Mouse (Mus musculus): ENCODE results near the gene Mc1r.

DNA sequence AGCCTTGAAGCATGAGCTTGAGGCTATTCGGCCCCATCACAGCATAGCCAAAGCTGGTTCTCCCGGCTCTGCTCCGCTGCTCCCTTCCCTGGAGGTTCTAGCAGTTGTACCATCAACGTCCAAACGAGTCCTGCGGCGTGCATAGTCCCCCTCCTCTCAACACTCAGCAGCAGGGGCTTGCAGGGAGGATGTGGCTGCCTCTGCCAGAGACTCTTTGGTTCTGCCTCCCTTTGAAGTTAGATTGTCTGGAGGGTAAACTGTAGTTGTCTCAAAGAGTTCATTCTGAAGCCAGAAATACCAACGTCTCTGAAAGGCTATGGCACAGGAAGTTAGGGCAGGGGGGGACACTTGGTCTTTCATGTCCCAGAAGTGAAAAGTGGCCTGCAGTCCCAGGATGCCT is 2.4 kb upstream of the Mc1r start:
- TF ChIP-seq POLR2A (IDR thresholded peaks at IDR 0.05; ENCODE audit: low read depth, low read length) = no peak
- no peak for TF ChIP-seq CTCF (IDR thresholded peaks at IDR 0.05; ENCODE audit: borderline replicate concordance, insufficient read depth, low read length)

Data from embryonic fibroblast, embryonic 13.5 days (primary cell).